Mouse (Mus musculus): ENCODE data around the gene Dtx3. TPM values are rescaled to one million over a fixed set of nuclear protein-coding genes. Genes with fewer than 3 reads are reported as not detected.

Gene Dtx3
- polyA plus RNA-seq, 1 experiment from 2014 or later, result 130 TPM

DNA sequence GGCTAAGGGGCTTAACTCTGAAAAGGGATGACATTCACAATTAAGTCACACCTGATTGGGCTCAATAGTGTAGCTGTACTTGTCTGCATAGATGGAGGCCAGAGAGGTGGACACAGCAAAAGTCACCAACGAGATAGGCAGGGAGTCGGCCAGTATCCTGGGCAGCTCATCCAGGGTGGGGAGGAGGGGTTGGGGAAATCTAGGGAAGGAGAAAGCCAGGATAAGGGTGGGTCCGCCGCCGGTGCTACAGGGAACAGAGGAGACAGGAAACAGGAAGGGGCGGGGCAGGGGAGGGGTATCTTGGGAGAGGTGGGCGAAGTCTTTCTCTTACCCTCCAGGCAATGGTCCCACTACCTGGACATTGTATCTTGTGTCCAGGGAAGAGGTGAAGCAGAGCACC, 18.8 kb downstream of the Dtx3 start:
- DNase-seq (ENCODE audit: low spot score, missing footprints), result peak; percentile 82
- no peak overlapping the region for H3K27ac ChIP-seq (ENCODE audit: low read depth, low read length)
- H3K4me1 ChIP-seq (ENCODE audit: control insufficient read depth, insufficient read depth, low read length), result peaks cover 12% of the 10 kb centered on the region
- H3K9me3 ChIP-seq (ENCODE audit: control insufficient read depth, low read length), result no peaks in the 10 kb centered on the region
- no peak overlapping the region for H3K4me3 ChIP-seq (ENCODE audit: low read depth, low read length)
- no peaks in the 10 kb centered on the region for H3K36me3 ChIP-seq (ENCODE audit: control insufficient read depth, insufficient read depth, low read length)
- WGBS, result 7% methylated on average over 7 of the region's 7 CpGs
- H3K4me2 ChIP-seq, result no peak overlapping the region
- H3K9ac ChIP-seq (ENCODE audit: low read length), result no peak overlapping the region
- no peak for ATAC-seq (ENCODE audit: low FRiP score)
- H3K27me3 ChIP-seq (ENCODE audit: control insufficient read depth, insufficient read depth, low read length), result peaks cover 50% of the 10 kb centered on the region

- Histone ChIP-seq H3K4me3 (ENCODE audit: low read depth, low read length) (no peak overlapping the region), H3K36me3 (ENCODE audit: control insufficient read depth, insufficient read depth, low read length) (no peaks in the 10 kb centered on the region), H3K27me3 (ENCODE audit: control insufficient read depth, insufficient read depth, low read length) (peaks cover 54% of the 10 kb centered on the region), H3K9ac (ENCODE audit: low read length) (no peak overlapping the region), H3K9me3 (ENCODE audit: control insufficient read depth, low read length) (no peaks in the 10 kb centered on the region), H3K4me1 (ENCODE audit: control insufficient read depth, insufficient read depth, low read length) (peaks cover 12% of the 10 kb centered on the region), H3K4me2 (no peak overlapping the region), H3K27ac (ENCODE audit: low read depth, low read length) (no peak overlapping the region)
- WGBS, result 42% methylated on average over 3 of the region's 3 CpGs
- DNase-seq (ENCODE audit: low spot score, missing footprints) (peak; percentile 83), ATAC-seq (ENCODE audit: low FRiP score) (no peak)
Observed at GRCm38 (mm10) chr10:127176228-127176627, 19.3 kb downstream of the Dtx3 start.

GRCm38 (mm10) chr10:127174170-127174569, 21.4 kb downstream of the Dtx3 start:
- Histone ChIP-seq H3K4me1 (ENCODE audit: control insufficient read depth, insufficient read depth, low read length) (peaks cover 12% of the 10 kb centered on the region), H3K9ac (ENCODE audit: low read length) (no peak overlapping the region), H3K4me3 (ENCODE audit: low read depth, low read length) (no peak overlapping the region), H3K9me3 (ENCODE audit: control insufficient read depth, low read length) (no peaks in the 10 kb centered on the region), H3K36me3 (ENCODE audit: control insufficient read depth, insufficient read depth, low read length) (no peaks in the 10 kb centered on the region), H3K27ac (ENCODE audit: low read depth, low read length) (no peak overlapping the region), H3K27me3 (ENCODE audit: control insufficient read depth, insufficient read depth, low read length) (peaks cover 54% of the 10 kb centered on the region), H3K4me2 (no peak overlapping the region)
- WGBS, result 93% methylated on average over 7 of the region's 7 CpGs
- no peak for DNase-seq (ENCODE audit: low spot score, missing footprints)
- no peak for ATAC-seq (ENCODE audit: low FRiP score)

GRCm38 (mm10) chr10:127173148-127174065, 22.1 kb downstream of the Dtx3 start:
- Histone ChIP-seq H3K4me1 (ENCODE audit: control insufficient read depth, insufficient read depth, low read length) (peaks cover 12% of the 10 kb centered on the region), H3K9ac (ENCODE audit: low read length) (no peak overlapping the region), H3K36me3 (ENCODE audit: control insufficient read depth, insufficient read depth, low read length) (no peaks in the 10 kb centered on the region), H3K4me3 (ENCODE audit: low read depth, low read length) (no peak overlapping the region), H3K9me3 (ENCODE audit: control insufficient read depth, low read length) (no peaks in the 10 kb centered on the region), H3K27me3 (ENCODE audit: control insufficient read depth, insufficient read depth, low read length) (peaks cover 49% of the 10 kb centered on the region), H3K27ac (ENCODE audit: low read depth, low read length) (no peak overlapping the region), H3K4me2 (no peak overlapping the region)
- DNase-seq (ENCODE audit: low spot score, missing footprints) (no peak), ATAC-seq (ENCODE audit: low FRiP score) (no peak)
- 85% methylated on average over 16 of the region's 16 CpGs for WGBS

DNA sequence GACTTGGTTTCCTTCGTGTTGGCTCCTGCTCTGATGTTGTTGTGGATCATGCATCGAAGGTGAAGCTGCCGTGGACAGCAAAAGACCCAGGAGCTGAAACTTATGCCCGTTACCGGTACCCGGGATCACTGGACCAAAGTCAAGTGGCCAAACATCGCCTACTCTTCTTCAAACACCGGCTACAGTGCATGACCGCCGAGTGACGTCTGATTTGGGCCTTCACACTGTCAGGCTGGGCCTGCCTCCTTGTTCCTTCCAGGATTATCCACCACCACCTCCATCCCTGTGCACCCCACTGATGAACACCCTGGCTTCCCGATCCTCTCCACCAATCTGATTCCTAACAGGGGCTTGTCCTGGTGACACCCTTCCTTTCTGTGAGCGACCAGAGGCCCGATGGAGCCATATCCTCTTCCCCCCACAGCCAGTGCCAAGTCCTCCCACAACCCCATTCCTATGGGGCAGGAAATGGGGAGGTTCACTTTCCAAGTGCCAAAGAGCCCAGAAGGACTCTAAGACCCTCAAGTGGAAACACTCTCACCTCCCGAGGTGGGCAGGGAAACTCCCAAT, 23.8 kb downstream of the Dtx3 start:
- Histone ChIP-seq H3K27ac (ENCODE audit: low read depth, low read length) (no peak overlapping the region), H3K9ac (ENCODE audit: low read length) (no peak overlapping the region), H3K4me2 (no peak overlapping the region), H3K4me1 (ENCODE audit: control insufficient read depth, insufficient read depth, low read length) (peaks cover 3% of the 10 kb centered on the region; the same call in 1 of the 2 replicates), H3K9me3 (ENCODE audit: control insufficient read depth, low read length) (no peaks in the 10 kb centered on the region), H3K4me3 (ENCODE audit: low read depth, low read length) (no peak overlapping the region), H3K36me3 (ENCODE audit: control insufficient read depth, insufficient read depth, low read length) (no peaks in the 10 kb centered on the region), H3K27me3 (ENCODE audit: control insufficient read depth, insufficient read depth, low read length) (peaks cover 49% of the 10 kb centered on the region)
- DNase-seq (ENCODE audit: low spot score, missing footprints) (no peak), ATAC-seq (ENCODE audit: low FRiP score) (no peak)
- WGBS, result 83% methylated on average over 15 of the region's 15 CpGs

- WGBS, result under 1% methylated on average over 29 of the region's 29 CpGs
- ATAC-seq (ENCODE audit: low FRiP score) (peak; percentile 66), DNase-seq (ENCODE audit: low spot score, missing footprints) (peak; percentile 98)
- Histone ChIP-seq H3K36me3 (ENCODE audit: control insufficient read depth, insufficient read depth, low read length) (no peaks in the 10 kb centered on the region), H3K4me2 (peak overlapping the region; percentile 46), H3K9ac (ENCODE audit: low read length) (0 out of 2 replicates have a peak overlapping the region, but pooled peaks have one; percentile 30), H3K27me3 (ENCODE audit: control insufficient read depth, insufficient read depth, low read length) (peaks cover 53% of the 10 kb centered on the region), H3K27ac (ENCODE audit: low read depth, low read length) (no peak overlapping the region), H3K4me1 (ENCODE audit: control insufficient read depth, insufficient read depth, low read length) (peaks cover 3% of the 10 kb centered on the region; the same call in 1 of the 2 replicates), H3K9me3 (ENCODE audit: control insufficient read depth, low read length) (no peaks in the 10 kb centered on the region), H3K4me3 (ENCODE audit: low read depth, low read length) (peak overlapping the region; percentile 23)
Observed at GRCm38 (mm10) chr10:127170837-127171272, 24.7 kb downstream of the Dtx3 start.

GRCm38 (mm10) chr10:127170002-127170401, 25.5 kb downstream of the Dtx3 start:
- no peak overlapping the region for H3K9ac ChIP-seq (ENCODE audit: low read length)
- H3K27ac ChIP-seq (ENCODE audit: low read depth, low read length), result no peak overlapping the region
- H3K27me3 ChIP-seq (ENCODE audit: control insufficient read depth, insufficient read depth, low read length), result peaks cover 60% of the 10 kb centered on the region
- H3K4me3 ChIP-seq (ENCODE audit: low read depth, low read length), result peak overlapping the region; percentile 23
- 2% methylated on average over 22 of the region's 22 CpGs for WGBS
- H3K36me3 ChIP-seq (ENCODE audit: control insufficient read depth, insufficient read depth, low read length), result no peaks in the 10 kb centered on the region
- peak overlapping the region; percentile 46 for H3K4me2 ChIP-seq
- H3K4me1 ChIP-seq (ENCODE audit: control insufficient read depth, insufficient read depth, low read length), result peaks cover 9% of the 10 kb centered on the region
- no peaks in the 10 kb centered on the region for H3K9me3 ChIP-seq (ENCODE audit: control insufficient read depth, low read length)
- ATAC-seq (ENCODE audit: low FRiP score) (no peak), DNase-seq (ENCODE audit: low spot score, missing footprints) (peak; percentile 87)

GRCm38 (mm10) chr10:127167614-127168192, 27.8 kb downstream of the Dtx3 start:
- Histone ChIP-seq H3K27me3 (ENCODE audit: control insufficient read depth, insufficient read depth, low read length) (peaks cover 60% of the 10 kb centered on the region), H3K4me1 (ENCODE audit: control insufficient read depth, insufficient read depth, low read length) (peaks cover 9% of the 10 kb centered on the region), H3K9me3 (ENCODE audit: control insufficient read depth, low read length) (no peaks in the 10 kb centered on the region), H3K36me3 (ENCODE audit: control insufficient read depth, insufficient read depth, low read length) (no peaks in the 10 kb centered on the region), H3K4me2 (no peak overlapping the region), H3K27ac (ENCODE audit: low read depth, low read length) (no peak overlapping the region), H3K9ac (ENCODE audit: low read length) (no peak overlapping the region), H3K4me3 (ENCODE audit: low read depth, low read length) (no peak overlapping the region)
- 61% methylated on average over 10 of the region's 10 CpGs for WGBS
- DNase-seq (ENCODE audit: low spot score, missing footprints), result peak; percentile 83
- ATAC-seq (ENCODE audit: low FRiP score), result no peak
